Mouse (Mus musculus): Measurements from ENCODE around the gene Rb1.

DNA sequence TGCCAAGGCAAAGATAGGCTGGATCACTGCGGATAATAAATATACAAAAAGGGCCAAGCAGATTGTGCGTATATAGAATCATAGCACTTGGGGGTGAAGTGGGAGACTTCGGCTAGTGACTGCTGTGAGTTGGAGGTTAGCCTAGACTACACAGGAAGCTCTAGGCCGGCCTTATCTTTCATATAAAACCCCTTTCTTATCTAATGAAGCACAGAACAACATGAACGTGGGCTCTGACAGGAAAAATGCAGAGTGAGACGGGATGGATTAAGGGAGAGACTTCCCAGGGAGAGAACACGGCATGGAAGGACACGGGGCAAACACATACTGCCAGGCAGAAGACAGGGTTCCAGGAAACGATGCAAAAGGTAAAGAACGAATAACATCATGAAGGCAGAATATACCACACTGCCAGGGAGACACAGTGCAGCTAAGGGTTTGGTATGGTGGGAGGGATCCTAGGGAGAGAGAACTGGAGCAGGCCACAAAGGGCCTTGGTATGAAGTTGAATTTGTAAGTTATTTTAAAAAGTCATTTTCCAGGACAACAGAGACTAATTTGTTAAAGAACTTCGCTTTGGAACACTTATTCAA is 44.6 kb upstream of the Rb1 start:
- TF ChIP-seq CTCF (IDR thresholded peaks at IDR 0.05; ENCODE audit: extremely low read depth, insufficient read length, insufficient replicate concordance, low read depth, low read length) (no peak), POLR2A (IDR thresholded peaks at IDR 0.05; ENCODE audit: low read depth, low read length) (no peak)
